Mouse (Mus musculus): ENCODE measurements at regions not wholly inside any gene's neighbourhood (a gene's known extent, or its start where the extent isn't known, plus 50 kb on each side); places are given as distances from the start of the nearest gene placed in this dataset.

GRCm38 (mm10) chr13:75368249-75368800 lies 278.7 kb downstream of the Pcsk1 start:
- no peak for TF ChIP-seq CTCF (IDR thresholded peaks at IDR 0.05)
- TF ChIP-seq EP300 (IDR thresholded peaks at IDR 0.05) = no peak

All from lung, postnatal 0 days (tissue).